11 mouse cellular contexts compared by ENCODE assay signal in genomic region chr3:101564011-101564410, GRCm38 (mm10).
"Had no signal": no experiment of that assay in that cellular context is flagged by ENCODE, and none has a peak within 500 bp of the region (broad histone marks: within the 10 kb centered on the region; RNA-seq: fewer than 3 reads in every experiment).

No protein-coding gene starts in this region.

- H3K9me3 ChIP-seq: liver, embryonic 15.5 days; midbrain, embryonic 15.5 days; neural tube, embryonic 15.5 days had no signal

- H3K27ac ChIP-seq: kidney, embryonic 15.5 days; midbrain, embryonic 15.5 days; neural tube, embryonic 15.5 days had no signal

- H3K9ac ChIP-seq: kidney, embryonic 15.5 days; liver, embryonic 15.5 days; lung, embryonic 14.5 days; midbrain, embryonic 15.5 days; neural tube, embryonic 15.5 days had no signal

- H3K4me2 ChIP-seq: kidney, embryonic 15.5 days; lung, embryonic 14.5 days; midbrain, embryonic 11.5 days; midbrain, embryonic 15.5 days; neural tube, embryonic 15.5 days had no signal

- H3K4me3 ChIP-seq: kidney, embryonic 15.5 days; liver, embryonic 15.5 days; midbrain, embryonic 15.5 days; neural tube, embryonic 15.5 days had no signal

- H3K36me3 ChIP-seq: kidney, embryonic 15.5 days; liver, embryonic 15.5 days; midbrain, embryonic 15.5 days; neural tube, embryonic 15.5 days had no signal

- H3K27me3 ChIP-seq: kidney, embryonic 15.5 days; liver, embryonic 15.5 days; midbrain, embryonic 15.5 days; neural tube, embryonic 15.5 days had no signal

- ATAC-seq: midbrain, embryonic 15.5 days had no signal

- DNase-seq: kidney, adult 2 months; left cerebral cortex, postnatal 4 days; lung, embryonic 14.5 days; lung, postnatal 10 days; lung, postnatal 4 days; thymus, postnatal 4 days had no signal
